Mouse (Mus musculus): ENCODE measurements around the gene Elmo1.

Elmo1 gene

DNA sequence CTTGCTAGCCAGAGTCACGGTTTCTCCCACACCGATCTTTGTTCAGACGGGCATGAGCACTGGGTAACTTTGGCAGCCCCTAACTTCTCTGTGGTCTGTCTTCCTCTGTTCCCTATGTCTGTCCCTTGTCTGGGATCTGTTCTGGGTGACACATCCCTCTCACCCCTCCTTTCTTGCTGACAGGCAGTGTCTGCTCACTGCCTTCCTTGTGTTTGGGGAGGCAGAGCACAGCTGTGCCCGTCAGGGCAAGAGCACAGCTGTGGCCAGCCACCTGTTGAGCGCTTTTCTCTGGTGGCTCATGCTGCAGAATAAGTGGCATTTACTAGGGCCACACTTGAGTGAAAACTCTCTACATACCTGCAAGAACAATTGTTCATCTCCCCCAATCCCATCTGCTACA, 116.7 kb downstream of the Elmo1 start:
- DNase-seq (ENCODE audit: low spot score in 2 of 2): peak in 1 of 2 experiments; percentile 38

DNA sequence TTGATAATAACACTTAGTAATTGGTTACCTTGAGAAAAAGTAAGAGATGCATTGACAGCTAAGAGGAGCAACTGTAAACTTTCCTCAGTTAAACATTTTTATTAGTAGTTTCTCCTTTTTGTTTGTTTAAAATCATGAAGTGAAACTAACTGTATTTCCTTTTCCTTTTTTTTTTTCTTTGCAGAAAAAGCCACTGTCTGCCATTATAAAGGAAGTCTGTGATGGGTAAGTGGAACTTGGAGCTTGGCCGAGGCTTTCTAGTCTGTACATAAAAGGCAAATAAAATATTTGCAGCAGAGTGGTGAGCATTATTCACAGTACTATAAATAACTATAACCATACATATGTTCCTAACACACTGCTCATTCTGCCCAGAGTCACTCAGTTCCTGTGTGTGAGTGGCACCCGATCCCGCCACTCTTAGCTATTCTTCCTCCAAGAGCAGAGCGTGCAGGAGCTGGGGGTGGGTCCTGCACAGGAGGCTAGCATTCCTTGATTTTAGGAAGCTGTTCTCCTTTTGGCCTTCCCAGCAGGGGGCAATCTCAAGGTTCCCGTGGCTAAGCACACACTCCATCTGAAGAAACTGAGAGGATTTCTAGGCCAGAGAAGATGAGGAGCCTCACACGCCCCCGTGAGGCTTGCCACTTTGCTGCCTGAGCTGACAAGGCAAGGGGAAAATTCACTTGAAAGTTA, 117.7 kb downstream of the Elmo1 start:
- DNase-seq (ENCODE audit: low spot score in 2 of 2): no peak

DNA sequence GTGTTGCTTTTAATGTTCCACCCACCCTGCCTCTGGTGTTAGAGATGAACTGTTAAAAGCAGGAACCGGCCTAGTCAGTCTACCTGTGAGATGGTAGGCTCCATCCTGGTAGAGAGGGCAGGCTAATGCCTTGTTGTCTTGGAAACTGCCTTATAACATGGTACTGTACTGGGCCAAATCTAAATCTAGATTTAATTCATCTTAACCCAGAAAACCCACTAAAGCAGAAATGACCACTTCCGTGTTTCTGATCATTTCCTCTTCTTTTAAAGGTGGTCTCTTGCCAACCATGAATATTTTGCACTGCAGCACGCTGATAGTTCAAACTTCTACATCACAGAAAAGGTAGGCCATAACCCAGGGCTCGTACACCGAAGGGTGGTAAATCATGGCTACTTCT, 118.5 kb downstream of the Elmo1 start:
- DNase-seq (ENCODE audit: low spot score in 2 of 2): no peak

DNA sequence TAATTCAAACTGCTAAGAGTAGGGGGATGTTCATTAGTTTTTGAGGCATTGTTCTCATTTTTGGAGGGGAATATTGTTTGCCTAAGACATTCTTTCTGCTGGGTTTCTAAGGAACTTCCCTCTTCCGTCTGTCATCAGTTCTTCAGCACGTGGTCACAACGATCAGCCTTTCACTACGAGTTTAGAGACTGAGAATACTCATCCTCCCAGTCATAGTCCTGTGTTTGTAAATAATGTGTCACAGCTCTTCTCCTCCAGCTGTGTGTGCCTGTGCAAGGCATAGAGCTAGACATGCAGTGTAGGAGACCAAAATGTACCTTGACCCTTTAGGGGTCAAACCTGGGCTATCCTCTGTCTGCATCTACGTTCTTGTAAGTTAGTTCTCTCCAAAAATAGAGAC, 121.4 kb downstream of the Elmo1 start:
- no peak for DNase-seq (ENCODE audit: low spot score in 2 of 2)

DNA sequence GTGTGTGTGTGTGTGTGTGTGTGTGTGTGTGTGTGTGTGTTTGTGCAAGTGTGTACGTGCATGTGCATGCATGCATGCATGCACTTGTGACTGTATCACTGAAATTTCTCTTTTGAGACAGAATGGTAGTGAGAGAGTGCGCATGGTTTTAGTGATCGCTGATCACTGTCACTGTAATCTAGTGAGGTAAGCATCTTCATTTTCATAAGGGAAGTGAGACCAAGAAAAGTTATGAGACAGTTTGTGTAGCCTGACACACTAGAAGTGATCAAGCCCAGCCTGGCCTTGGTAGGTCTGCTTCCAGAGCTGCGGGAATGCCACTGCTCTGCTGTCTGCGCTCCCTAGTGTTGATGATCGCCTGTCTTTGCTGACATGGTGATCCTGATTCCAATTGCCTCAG, 122.3 kb downstream of the Elmo1 start:
- no peak for DNase-seq (ENCODE audit: low spot score in 2 of 2)

DNA sequence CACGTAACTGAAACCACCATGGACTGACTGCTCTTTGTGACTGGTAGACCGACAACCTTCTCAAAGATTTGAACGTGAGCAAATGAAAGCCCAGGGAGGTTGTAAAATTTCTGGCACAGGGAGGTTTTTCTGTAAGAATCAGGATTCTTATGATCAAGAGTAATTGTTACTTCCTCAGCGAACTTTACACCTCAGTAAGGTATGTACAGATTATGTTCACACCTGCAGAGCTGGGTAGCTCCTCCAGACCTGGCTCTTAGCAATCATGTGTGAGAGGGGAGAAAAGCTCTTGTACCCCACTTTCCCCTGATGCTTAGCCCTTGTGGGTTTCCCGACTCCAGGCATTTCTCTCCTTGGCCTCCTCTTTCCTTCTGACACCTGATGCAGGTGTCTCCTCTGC, 123.5 kb downstream of the Elmo1 start:
- no peak for DNase-seq (ENCODE audit: low spot score in 2 of 2)

DNA sequence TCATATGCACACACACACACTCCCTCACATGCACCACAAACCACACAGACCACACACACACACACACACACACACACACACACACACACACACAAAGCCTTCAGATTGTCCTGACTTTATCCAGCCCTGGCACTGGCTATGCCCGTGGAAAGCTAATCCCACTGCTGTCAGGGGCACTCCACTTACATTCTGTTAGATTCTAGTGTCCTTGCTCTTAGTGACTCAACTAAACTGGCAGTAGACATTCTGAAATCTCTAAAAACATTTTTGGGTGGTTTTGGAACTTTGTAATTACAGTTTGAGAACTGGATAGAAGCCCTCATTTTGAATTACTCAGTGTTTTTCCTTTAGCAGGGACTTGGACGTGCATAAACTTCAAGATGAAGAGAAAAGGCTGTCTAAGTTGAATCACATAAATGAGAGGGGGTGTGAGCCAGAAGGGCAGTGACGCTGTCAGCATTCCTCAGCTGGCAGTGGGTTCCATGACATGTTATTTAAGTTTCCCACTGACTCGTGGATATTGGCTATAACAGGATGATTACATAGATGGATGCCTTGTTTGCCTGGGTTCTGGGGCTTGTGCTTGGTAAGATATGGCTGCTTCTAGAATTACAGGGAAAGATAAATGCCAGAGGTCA, 127.2 kb downstream of the Elmo1 start:
- DNase-seq (ENCODE audit: low spot score in 2 of 2): no peak

DNA sequence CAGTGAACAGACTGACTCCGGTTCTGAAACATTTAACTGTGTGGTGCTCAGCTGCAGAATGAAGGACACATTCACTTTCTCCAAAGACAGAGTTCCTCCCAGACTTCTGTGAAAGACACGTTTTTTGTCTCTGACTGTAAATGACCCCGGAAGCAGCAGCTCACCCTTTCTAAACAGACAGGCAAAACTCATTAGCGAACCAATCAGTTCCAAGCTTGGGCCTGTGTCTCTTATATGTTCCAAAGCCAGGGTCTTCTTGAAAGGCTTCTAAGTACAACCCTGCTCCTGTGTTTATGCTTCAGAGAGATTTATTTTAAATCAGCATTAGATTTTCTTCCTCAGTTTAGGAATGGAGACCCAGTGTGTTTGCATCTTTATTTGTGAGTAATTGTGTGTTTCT, 127.7 kb downstream of the Elmo1 start:
- no peak for DNase-seq (ENCODE audit: low spot score in 2 of 2)

DNA sequence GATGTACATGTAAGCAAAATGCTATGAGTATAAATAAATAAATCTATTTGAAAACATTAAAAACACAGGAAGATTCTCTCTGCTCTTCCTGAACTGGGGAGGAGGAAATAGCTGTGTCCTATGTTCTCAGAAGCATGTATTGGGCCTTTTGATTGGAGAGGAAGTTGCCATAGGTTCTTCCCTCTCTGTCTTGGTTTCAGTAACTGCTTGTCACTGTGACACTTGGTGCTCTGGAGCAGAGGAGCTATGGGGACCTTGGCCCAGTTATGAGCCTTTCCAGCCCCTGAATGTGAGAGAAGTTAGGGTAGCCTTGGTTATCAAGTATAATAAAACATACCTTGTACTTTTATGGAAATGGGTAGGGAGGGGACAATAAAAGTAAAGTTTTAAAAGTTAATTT, 130.0 kb downstream of the Elmo1 start:
- DNase-seq (ENCODE audit: low spot score in 2 of 2): no peak

DNA sequence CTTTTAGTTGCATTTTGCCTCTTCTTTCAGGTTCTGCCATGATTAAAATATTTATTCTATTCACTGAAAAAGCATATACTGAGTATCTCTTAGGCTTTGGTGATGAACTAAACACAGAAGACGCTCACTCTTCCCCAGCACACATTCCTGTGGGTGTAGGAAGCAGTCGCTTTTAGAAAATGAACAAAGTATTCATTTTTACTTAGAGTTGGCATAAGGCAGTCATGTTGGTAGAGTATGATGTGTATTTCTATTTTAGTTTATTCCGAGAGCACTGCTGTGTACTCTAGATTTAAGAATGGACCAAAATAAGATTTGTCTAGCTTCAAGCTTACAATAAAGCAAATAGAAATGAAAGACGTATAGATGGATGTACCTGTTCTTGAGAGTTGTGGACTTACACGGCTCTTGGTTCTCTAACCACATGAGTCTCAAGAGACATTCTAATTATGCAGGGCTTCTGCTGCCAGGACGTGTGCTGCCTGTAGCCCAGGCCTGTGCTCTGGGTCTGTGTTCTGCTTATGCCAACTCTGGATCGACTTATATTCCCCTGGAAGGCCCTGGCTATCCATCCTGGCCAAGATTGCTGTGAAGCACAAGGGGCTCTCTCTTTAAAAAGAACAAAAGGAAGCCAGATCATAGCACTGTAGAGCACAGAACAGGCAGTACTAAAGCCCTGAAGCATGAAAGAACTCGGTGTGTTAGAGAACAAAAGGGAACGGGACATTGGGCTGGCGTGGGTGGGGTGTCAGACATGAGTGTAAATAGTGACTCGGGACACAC, 137.7 kb downstream of the Elmo1 start:
- DNase-seq (ENCODE audit: low spot score in 2 of 2): peak in 1 of 2 experiments; percentile 32

DNA sequence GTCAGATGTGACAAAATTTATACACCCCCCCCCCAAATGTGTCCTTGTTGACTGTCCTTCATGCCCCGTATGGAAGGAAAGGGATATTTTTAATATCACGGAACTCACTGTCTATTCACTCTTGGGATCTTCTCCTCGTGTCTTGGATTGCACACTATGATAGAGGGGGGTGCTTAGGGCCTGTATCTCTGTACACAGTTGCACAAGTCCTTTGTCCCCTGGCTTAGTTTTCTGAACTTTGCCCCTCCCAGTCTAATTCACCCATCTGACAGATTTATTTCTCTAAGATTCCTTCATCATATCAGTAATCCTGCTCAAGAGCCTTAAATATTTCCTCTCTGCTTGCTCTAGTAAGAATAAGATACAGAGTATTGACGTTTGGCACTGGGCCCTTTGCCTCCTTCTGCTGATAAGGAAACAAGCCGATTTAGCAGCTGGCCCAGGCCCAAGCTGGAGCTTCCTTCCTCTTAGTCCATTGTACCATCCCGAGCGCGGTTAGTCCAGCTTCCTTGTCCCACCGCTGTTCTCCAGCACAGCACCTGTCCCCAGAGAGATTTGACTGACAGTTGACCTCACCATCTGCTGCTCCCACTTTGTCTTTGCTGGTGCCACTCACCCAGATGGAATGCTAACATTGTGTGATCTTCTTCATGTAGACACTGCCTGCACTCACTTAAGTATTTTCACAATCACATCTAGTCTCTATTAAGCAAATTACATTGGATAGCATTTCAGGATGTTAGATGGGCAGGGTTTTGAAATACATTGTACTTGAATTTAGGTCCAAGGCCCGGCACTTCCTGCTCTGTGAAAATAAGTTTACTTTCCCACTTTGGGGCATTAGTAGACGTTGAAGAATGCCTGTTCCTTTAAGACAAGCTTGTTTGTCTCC, 141.7 kb downstream of the Elmo1 start:
- DNase-seq (ENCODE audit: low spot score in 2 of 2): peak in 1 of 2 experiments; percentile 45

DNA sequence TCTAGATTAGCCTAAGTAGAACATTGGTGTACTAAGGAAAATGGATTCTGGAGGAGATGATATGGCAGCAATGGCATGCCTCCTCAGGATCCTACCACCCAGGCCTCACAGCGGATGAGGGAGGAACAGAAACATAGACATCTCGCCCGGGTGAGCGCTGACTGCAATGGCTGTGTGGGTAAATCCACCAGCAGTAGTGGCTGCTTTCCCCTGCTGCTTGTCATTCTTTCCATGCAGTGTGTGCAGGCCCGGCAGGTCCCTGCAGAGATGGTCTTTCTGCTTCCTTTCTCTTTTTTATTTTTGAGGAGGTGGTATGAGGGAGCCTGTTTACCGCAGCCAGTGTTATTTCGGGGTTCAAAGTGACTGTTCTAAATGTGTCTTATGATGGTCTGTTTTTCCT, 143.3 kb downstream of the Elmo1 start:
- DNase-seq (ENCODE audit: low spot score in 2 of 2): peak in 1 of 2 experiments; percentile 20

DNA sequence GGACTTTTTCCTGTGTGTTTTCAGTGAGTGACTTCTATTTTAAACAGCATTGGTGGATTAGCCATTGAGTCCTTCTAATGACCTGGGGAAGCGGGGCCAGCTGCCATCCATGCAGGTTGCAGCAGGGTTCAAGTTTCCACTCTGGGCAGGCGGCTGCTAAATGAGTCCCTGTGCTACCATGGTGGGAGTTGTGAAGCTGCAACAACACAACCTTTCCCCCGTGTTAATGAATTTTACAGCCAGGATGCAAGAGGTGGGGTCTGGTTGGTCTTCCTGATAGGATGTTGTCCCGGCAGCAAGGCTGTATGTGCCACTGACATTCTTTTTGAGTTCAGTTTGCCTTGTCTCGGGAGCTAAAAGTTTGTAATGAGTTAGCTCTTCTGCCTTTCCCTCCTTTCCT, 147.2 kb downstream of the Elmo1 start:
- no peak for DNase-seq (ENCODE audit: low spot score in 2 of 2)

DNA sequence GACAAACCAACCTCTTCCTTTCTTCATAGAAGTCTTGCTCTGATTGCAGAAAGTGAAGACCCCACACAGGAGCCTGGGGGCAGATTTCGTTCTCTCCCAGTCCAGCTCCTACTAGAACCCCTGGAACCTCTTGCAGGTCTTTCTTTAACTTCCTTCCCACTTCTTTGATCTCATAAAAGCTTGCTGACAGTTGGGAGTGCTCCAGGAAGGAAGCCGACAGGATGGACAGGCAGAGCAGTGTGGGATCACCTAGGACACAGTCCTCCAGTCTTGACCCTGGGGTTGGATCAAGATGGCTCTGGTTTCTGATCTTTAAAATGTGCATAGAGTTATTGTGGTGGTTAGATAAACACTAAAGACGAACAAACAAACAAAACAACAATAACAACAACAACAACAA, 147.8 kb downstream of the Elmo1 start:
- DNase-seq (ENCODE audit: low spot score in 2 of 2): no peak

DNA sequence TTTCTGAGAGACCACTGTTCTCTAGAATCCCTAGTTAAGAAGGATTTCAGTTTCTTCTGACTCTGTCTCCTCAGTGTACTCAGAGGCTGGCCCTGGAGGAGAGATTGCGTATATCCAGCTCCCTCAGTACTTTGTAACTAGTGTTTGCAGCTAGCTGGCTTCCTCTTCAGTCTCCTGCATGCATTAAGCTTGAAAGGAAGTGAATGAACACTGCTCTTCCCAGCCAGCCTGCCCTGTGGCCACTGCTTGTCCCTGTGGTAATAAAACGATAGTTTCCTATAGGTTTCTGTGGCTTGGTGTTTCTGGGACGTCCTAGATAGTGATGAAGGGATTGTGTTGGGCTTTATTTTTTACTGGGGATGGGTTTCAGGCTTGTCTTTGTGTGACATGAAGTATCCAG, 148.3 kb downstream of the Elmo1 start:
- no peak for DNase-seq (ENCODE audit: low spot score in 2 of 2)

DNA sequence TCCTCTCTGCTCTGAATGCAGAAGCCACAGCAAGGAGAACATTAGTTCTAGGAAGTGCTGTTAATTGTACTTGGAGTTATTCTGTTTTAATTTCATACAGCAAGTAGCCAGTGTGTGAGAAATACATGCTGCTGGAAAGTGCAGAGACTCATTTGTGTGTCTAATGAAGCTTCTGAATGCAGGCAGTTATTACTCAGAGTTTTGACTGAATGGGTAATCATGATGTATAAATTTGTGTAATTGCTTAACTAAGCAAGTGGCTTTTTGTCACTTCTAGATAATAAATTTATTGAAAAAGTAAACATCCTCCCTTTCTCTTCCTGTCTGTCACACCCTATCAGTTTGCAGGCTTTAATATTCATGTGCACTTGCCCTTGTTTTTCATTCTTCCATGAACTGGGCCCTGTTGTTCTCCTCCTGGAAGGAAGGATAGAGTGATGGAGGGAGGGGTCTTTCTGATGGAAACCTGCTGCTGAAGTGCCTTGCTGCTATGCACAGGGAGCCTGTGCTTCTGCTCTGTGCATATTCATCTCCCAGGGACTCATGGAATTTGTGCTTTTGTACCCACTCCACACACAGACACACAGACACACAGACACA, 159.8 kb downstream of the Elmo1 start:
- DNase-seq (ENCODE audit: low spot score in 2 of 2): no peak

DNA sequence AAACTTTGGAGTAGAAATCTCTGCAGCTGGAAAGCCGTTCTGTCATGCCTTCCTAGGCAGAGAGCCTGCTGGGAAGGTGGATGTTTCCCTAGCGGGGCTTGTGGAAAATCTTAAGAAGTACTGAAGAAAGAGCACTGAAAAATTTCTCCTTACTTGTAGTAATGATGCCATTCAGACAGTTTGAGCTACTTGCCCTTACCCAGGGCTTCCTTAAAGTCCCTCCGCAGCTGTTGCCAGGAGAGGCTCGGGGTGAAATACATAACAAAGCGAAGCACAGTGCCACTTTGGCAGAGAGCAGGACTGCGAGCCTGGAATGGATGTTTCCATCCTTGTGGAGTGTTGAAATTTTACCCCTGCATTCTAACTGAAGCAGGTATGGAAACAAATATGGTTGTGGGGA, 164.5 kb downstream of the Elmo1 start:
- no peak for DNase-seq (ENCODE audit: low spot score in 2 of 2)

DNA sequence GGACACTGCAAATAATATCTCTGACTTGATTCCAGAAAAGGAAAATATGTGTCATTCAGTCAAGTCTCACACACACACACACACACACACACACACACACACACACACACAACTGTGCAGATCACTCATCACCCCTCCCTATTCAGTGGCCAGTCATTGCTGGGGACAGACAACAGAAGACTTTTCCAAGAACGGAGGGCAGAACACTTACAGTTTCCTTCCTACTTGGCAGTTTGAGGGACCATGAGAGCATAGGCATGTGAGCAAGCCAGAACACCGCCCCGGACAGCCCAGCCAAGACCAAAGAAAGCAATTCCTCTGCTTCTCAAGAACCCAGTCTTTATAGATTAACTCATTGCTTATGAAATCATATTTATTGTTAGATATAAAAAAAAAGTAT, 165.0 kb downstream of the Elmo1 start:
- DNase-seq (ENCODE audit: low spot score in 2 of 2): no peak

DNA sequence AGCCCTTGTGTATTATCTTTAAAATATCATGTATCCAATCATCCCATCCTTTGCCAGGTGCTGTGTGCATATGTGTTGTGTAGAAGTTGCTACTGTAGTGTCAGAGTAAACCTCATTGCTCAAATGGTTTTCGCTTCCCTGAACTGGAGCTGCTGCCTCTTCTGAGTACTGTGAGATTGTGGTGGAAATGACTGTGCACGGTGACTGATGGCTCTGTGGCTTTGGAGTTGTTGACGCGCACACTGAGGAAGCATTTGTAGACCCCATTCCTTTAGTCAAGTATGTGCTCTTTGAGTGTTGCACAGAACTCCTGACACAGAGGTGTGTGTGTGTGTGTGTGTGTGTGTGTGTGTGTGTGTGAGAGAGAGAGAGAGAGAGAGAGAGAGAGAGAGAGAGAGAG, 166.2 kb downstream of the Elmo1 start:
- DNase-seq (ENCODE audit: low spot score in 2 of 2): no peak

DNA sequence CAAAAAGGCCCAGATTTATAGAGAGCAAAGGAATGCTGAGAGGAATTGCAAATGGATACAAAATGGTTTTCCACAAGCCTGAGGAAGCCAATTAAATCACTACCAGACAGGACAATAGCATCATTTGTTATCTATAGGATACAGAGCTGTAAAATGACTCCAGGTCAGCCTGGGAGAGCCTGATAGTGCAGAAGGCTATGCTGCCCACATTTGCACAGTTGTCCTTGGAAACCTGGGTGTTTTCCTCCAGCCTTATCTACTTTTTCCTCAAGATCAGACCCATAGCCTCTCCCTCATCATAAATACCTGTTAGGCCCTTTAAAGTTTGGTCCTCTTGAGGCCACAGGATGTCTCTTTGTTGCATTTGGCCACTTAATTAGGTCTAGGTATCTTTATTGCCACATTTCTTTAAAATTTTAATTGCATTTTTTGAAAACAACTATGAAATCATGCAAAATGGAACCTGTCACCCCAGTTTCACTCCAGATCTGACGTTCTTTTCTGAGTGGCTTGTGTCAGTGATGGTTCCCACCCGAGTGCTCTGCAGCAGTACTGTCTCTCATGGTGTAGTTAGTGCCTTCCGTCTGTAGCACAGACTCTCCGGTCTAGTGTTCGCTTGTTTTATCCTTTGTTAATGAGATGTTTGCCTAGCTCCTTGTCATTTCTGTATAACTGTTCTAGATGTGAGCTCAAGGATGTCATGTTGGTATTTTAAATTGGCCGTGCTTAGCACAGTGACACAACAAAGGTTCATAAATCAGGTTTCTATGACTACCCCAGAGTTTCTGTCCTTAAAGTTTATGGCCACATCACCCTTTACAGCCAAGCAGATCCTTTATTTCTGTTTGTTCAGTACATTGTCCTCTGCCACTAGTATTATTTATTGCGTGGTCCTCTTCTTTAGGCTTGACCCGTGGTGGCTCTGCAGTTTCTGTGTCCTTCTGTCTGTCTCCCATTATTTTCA, 167.4 kb downstream of the Elmo1 start:
- no peak for DNase-seq (ENCODE audit: low spot score in 2 of 2)
